Mouse (Mus musculus) embryonic fibroblast, embryonic 13.5 days (primary cell): Measurements from ENCODE around the gene Ttyh3. TPM values are rescaled to one million over a fixed set of nuclear protein-coding genes. Genes with fewer than 3 reads are reported as not detected.

Experiments used
- H3K27ac ChIP-seq: 2 replicates; pipeline ENCODE4 v1.5.1; 2012; ENCODE audit warnings: low read length, control low read depth, inconsistent platforms; ENCODE audit not compliant: insufficient read depth
- H3K4me1 ChIP-seq: 2 replicates; pipeline ENCODE4 v1.6.1; 2011; ENCODE audit warnings: low read length; ENCODE audit not compliant: control insufficient read depth, insufficient read depth
- H3K4me3 ChIP-seq: 2 replicates; pipeline ENCODE4 v1.5.1; 2011; ENCODE audit warnings: mild to moderate bottlenecking, control low read depth, low read length; ENCODE audit not compliant: insufficient read depth
- CTCF ChIP-seq: IDR thresholded peaks from 2 replicates; pipeline ENCODE4 v1.5.1; 2011; ENCODE audit warnings: mild to moderate bottlenecking, control low read depth, low read length, moderate library complexity, borderline replicate concordance; ENCODE audit not compliant: insufficient read depth
- POLR2A ChIP-seq: IDR thresholded peaks from 2 replicates; pipeline ENCODE4 v1.6.1; 2011; ENCODE audit warnings: low read depth, mild to moderate bottlenecking, control low read depth, low read length, moderate library complexity
- polyA plus RNA-seq: library from polyadenylated mRNA; stranded (reverse); fragments of >200 nt; gene quantifications from 2 replicates; pipeline ENCODE4 v1.2.4, GENCODE M21; 2011; ENCODE audit warnings: low read depth; ENCODE audit not compliant: missing spikeins, insufficient read length

The Ttyh3 gene
- polyA plus RNA-seq, 1 experiment = 95.0 TPM

GRCm38 (mm10) chr5:140654096-140654845 is 5.4 kb upstream of the Ttyh3 start:
- Histone ChIP-seq H3K4me3 (no peak overlapping the region), H3K27ac (no peak overlapping the region), H3K4me1 (0 out of 2 replicates have a peak, but pooled peaks cover 2% of the 10 kb centered on the region)
- TF ChIP-seq CTCF (no peak), POLR2A (no peak)

- TF ChIP-seq CTCF (no peak), POLR2A (no peak)
- Histone ChIP-seq H3K27ac (no peak overlapping the region), H3K4me1 (0 out of 2 replicates have a peak, but pooled peaks cover 2% of the 10 kb centered on the region), H3K4me3 (no peak overlapping the region)
These were observed 3.8 kb upstream of the Ttyh3 start for GRCm38 (mm10) chr5:140652587-140652986.

GRCm38 (mm10) chr5:140651231-140651630 is 2.4 kb upstream of the Ttyh3 start:
- H3K27ac ChIP-seq = no peak overlapping the region
- TF ChIP-seq POLR2A (no peak), CTCF (no peak)
- no peak overlapping the region for H3K4me3 ChIP-seq
- H3K4me1 ChIP-seq = 0 out of 2 replicates have a peak, but pooled peaks cover 2% of the 10 kb centered on the region

GRCm38 (mm10) chr5:140649881-140650414 is 1.1 kb upstream of the Ttyh3 start:
- H3K27ac ChIP-seq = no peak overlapping the region
- H3K4me1 ChIP-seq = 0 out of 2 replicates have a peak, but pooled peaks cover 2% of the 10 kb centered on the region
- H3K4me3 ChIP-seq = no peak overlapping the region
- TF ChIP-seq POLR2A (no peak), CTCF (no peak)

GRCm38 (mm10) chr5:140649101-140649667 is 353 bp upstream of the Ttyh3 start:
- TF ChIP-seq POLR2A = peak; percentile 79
- no peak for TF ChIP-seq CTCF
- Histone ChIP-seq H3K4me3 (peak overlapping the region; percentile 12; the same call in 1 of the 2 replicates), H3K4me1 (0 out of 2 replicates have a peak, but pooled peaks cover 2% of the 10 kb centered on the region), H3K27ac (no peak overlapping the region)

GRCm38 (mm10) chr5:140647821-140648518 is 861 bp downstream of the Ttyh3 start:
- H3K4me1 ChIP-seq = 0 out of 2 replicates have a peak, but pooled peaks cover 1% of the 10 kb centered on the region
- peak overlapping the region; percentile 84 for H3K4me3 ChIP-seq
- no peak for TF ChIP-seq CTCF
- no peak for TF ChIP-seq POLR2A
- peak overlapping the region; percentile 66 for H3K27ac ChIP-seq

- peak overlapping the region; percentile 66 for H3K27ac ChIP-seq
- peaks cover 4% of the 10 kb centered on the region; the same call in 1 of the 2 replicates for H3K4me1 ChIP-seq
- TF ChIP-seq POLR2A = peak; percentile 43; the same call in 1 of the 2 replicates
- TF ChIP-seq CTCF = no peak
- peak overlapping the region; percentile 84 for H3K4me3 ChIP-seq
These were observed 1.6 kb downstream of the Ttyh3 start for GRCm38 (mm10) chr5:140647031-140647760.

GRCm38 (mm10) chr5:140646171-140646570 is 2.7 kb downstream of the Ttyh3 start:
- Histone ChIP-seq H3K4me3 (no peak overlapping the region), H3K27ac (no peak overlapping the region), H3K4me1 (peaks cover 11% of the 10 kb centered on the region; the same call in 1 of the 2 replicates)
- no peak for TF ChIP-seq CTCF
- no peak for TF ChIP-seq POLR2A

GRCm38 (mm10) chr5:140645454-140645853 is 3.4 kb downstream of the Ttyh3 start:
- no peak overlapping the region for H3K4me3 ChIP-seq
- peaks cover 18% of the 10 kb centered on the region for H3K4me1 ChIP-seq
- TF ChIP-seq POLR2A = no peak
- TF ChIP-seq CTCF = no peak

More at GRCm38 (mm10) chr5:140645454-140645853, 3.4 kb downstream of the Ttyh3 start:
- no peak overlapping the region for H3K27ac ChIP-seq
